ENCODE assay signal across 20 mouse cellular contexts in the genomic region with DNA sequence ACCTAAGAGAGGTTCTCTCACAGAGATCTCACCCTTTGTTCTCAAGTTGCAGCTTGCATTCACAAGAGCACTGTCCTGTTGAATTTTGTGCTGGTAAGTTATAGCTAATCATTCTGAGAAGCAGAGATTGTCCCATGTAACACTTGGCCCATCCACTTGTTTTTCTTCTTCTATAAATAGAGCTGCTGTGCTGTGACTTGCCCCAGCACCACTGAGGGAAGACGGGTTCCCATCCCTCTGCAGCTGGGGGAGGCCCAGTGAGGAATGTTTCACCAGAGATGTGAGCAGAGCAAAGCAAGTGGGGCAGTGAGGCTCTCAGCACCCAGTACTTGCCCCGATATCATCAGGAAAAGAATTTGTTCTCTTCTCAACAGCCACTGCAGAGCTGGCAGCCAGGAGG. TPM values are rescaled to one million over a fixed set of nuclear protein-coding genes. Genes with fewer than 3 reads are reported as not detected.
DNase-seq lines count a peak whose midpoint lies in the region; ATAC-seq and TF ChIP-seq lines count a peak whose summit lies in the region.
"Had no signal": no experiment of that assay in that cellular context is flagged by ENCODE, and none has a peak within 500 bp of the region (broad histone marks: within the 10 kb centered on the region; RNA-seq: fewer than 3 reads in every experiment).

Gene 9230104L09Rik, minus strand, starts transcription at position 73 of the 400 bp plus-strand sequence.

- no peak for DNase-seq in limb, embryonic 10.5 days (ENCODE audit: low spot score)
- peak; percentile 94 for DNase-seq in adipocyte (ENCODE audit: low spot score)
- DNase-seq in lung, postnatal 0 days (ENCODE audit: low spot score): no peak
- no peak for DNase-seq in embryo, embryonic 11 days
- DNase-seq in left cerebral cortex, postnatal 10 days (ENCODE audit: extremely low spot score in 1 of 2, low spot score in 2 of 2): no peak
- DNase-seq: adrenal gland, postnatal 14 days; cerebellum, postnatal 14 days had no signal

- H3K9me3 ChIP-seq in limb, embryonic 13.5 days: no peaks in the 10 kb centered on the region
- H3K9me3 ChIP-seq in limb, embryonic 10.5 days (replicated peaks): no peaks in the 10 kb centered on the region
- H3K9me3 ChIP-seq in heart, embryonic 12.5 days (replicated peaks): no peaks in the 10 kb centered on the region
- no peaks in the 10 kb centered on the region for H3K9me3 ChIP-seq in lung, postnatal 0 days (ENCODE audit: low read length)
- H3K9me3 ChIP-seq: kidney, embryonic 15.5 days; megakaryocyte, embryonic 14.5 days had no signal

- TF ChIP-seq EP300 in lung, postnatal 0 days (IDR thresholded peaks at IDR 0.05): no peak

- H3K9ac ChIP-seq in limb, embryonic 13.5 days: no peak within 1 kb of the TSS
- no peak within 1 kb of the TSS for H3K9ac ChIP-seq in heart, embryonic 12.5 days
- no peak within 1 kb of the TSS for H3K9ac ChIP-seq in lung, postnatal 0 days (replicated peaks; ENCODE audit: low read depth)
- H3K9ac ChIP-seq: kidney, embryonic 15.5 days; liver, embryonic 14.5 days had no signal

- intact Hi-C loops in left cerebral cortex, postnatal 10 days (cut with DNase I): no loop called here

- H3K4me1 ChIP-seq in limb, embryonic 13.5 days: no peaks in the 10 kb centered on the region
- no peaks in the 10 kb centered on the region for H3K4me1 ChIP-seq in limb, embryonic 10.5 days
- H3K4me1 ChIP-seq in heart, embryonic 12.5 days (replicated peaks): peaks cover 13% of the 10 kb centered on the region
- H3K4me1 ChIP-seq in lung, postnatal 0 days (ENCODE audit: insufficient read depth, low read depth, low read length): no peaks in the 10 kb centered on the region
- H3K4me1 ChIP-seq: kidney, embryonic 15.5 days; megakaryocyte, embryonic 14.5 days had no signal

- H3K27ac ChIP-seq in limb, embryonic 13.5 days: no peak within 1 kb of the TSS
- no peak within 1 kb of the TSS for H3K27ac ChIP-seq in limb, embryonic 10.5 days
- H3K27ac ChIP-seq in heart, embryonic 12.5 days (ENCODE audit: poor library complexity, severe bottlenecking): peak within 1 kb of the TSS; percentile 46
- no peak within 1 kb of the TSS for H3K27ac ChIP-seq in lung, postnatal 0 days (ENCODE audit: low read length)
- H3K27ac ChIP-seq: kidney, embryonic 15.5 days; liver, embryonic 14.5 days had no signal

- 66% methylated on average over 2 of the region's 2 CpGs for WGBS in limb, embryonic 13.5 days
- WGBS in limb, embryonic 10.5 days: 70% methylated on average over 2 of the region's 2 CpGs
- WGBS in heart, embryonic 12.5 days: 21% methylated on average over 2 of the region's 2 CpGs
- WGBS in lung, postnatal 0 days: 13% methylated on average over 2 of the region's 2 CpGs

- no peaks in the 10 kb centered on the region for H3K27me3 ChIP-seq in limb, embryonic 13.5 days
- H3K27me3 ChIP-seq in limb, embryonic 10.5 days (ENCODE audit: low read depth, poor library complexity, severe bottlenecking): no peaks in the 10 kb centered on the region
- H3K27me3 ChIP-seq in heart, embryonic 12.5 days (replicated peaks): no peaks in the 10 kb centered on the region
- H3K27me3 ChIP-seq in lung, postnatal 0 days (replicated peaks; ENCODE audit: insufficient read depth, low read length): no peaks in the 10 kb centered on the region
- H3K27me3 ChIP-seq: kidney, embryonic 15.5 days; megakaryocyte, embryonic 14.5 days had no signal

- peak; percentile 28; the same call in 1 of the 2 replicates for ATAC-seq in limb, embryonic 13.5 days (ENCODE audit: low FRiP score, low read depth)
- peak; percentile 57; the same call in 1 of the 2 replicates for ATAC-seq in heart, embryonic 12.5 days (ENCODE audit: insufficient number of reproducible peaks, low FRiP score)
- peak; percentile 55 for ATAC-seq in lung, postnatal 0 days

- no peak for TF ChIP-seq CTCF in lung, postnatal 0 days (IDR thresholded peaks at IDR 0.05)

- no peak within 1 kb of the TSS for H3K4me2 ChIP-seq in limb, embryonic 13.5 days (replicated peaks)
- H3K4me2 ChIP-seq in heart, embryonic 12.5 days: peak within 1 kb of the TSS; percentile 26
- H3K4me2 ChIP-seq in lung, postnatal 0 days (replicated peaks; ENCODE audit: low read depth, low read length): no peak within 1 kb of the TSS
- H3K4me2 ChIP-seq: kidney, embryonic 15.5 days had no signal

- no peaks in the 10 kb centered on the region for H3K36me3 ChIP-seq in limb, embryonic 13.5 days
- no peaks in the 10 kb centered on the region for H3K36me3 ChIP-seq in limb, embryonic 10.5 days
- H3K36me3 ChIP-seq in heart, embryonic 12.5 days: no peaks in the 10 kb centered on the region
- H3K36me3 ChIP-seq in lung, postnatal 0 days (ENCODE audit: insufficient read depth, low read length): no peaks in the 10 kb centered on the region
- H3K36me3 ChIP-seq: kidney, embryonic 15.5 days had no signal

- no peak within 1 kb of the TSS for H3K4me3 ChIP-seq in limb, embryonic 13.5 days
- no peak within 1 kb of the TSS for H3K4me3 ChIP-seq in limb, embryonic 10.5 days
- no peak within 1 kb of the TSS for H3K4me3 ChIP-seq in heart, embryonic 12.5 days
- H3K4me3 ChIP-seq in lung, postnatal 0 days (ENCODE audit: low read depth, low read length): no peak within 1 kb of the TSS
- H3K4me3 ChIP-seq: kidney, embryonic 15.5 days; megakaryocyte, embryonic 14.5 days had no signal

RNA-seq across cellular contexts. Expression of gene 9230104L09Rik, which starts in this region (rescaled TPM):
- polyA plus RNA-seq in limb, embryonic 13.5 days (2015; fragmentation: Nextera tagmentation; extraction: Ambion mirVana): not detected in 2 replicates
- not detected in 2 replicates for polyA plus RNA-seq in limb, embryonic 10.5 days (2016; fragmentation: Nextera tagmentation; extraction: Ambion mirVana)
- polyA plus RNA-seq in heart, embryonic 12.5 days (2016; fragmentation: Nextera tagmentation; extraction: Ambion mirVana): 0.48 TPM in 1 of 2 replicates, not detected in the other
- 0.94 and 1.5 TPM in 2 replicates for polyA plus RNA-seq in lung, postnatal 0 days (2015; fragmentation: Nextera tagmentation; extraction: Ambion mirVana)
- total RNA-seq in left cerebral cortex, postnatal 10 days (2021): not detected
- total RNA-seq: layer of hippocampus, postnatal 14 days; left cerebral cortex, postnatal 36 days; monocyte, adult 5-6 weeks had no signal
- polyA plus RNA-seq: embryonic facial prominence, embryonic 11.5 days; frontal cortex, adult 2 months; hindbrain, embryonic 11.5 days; intestine, embryonic 14.5 days; kidney, embryonic 15.5 days; liver, embryonic 14.5 days; neural tube, embryonic 14.5 days had no signal

Comparison
In these comparisons a context has a peak if more than half of its experiments do, and no peak if none do; other contexts are left out.
1. Peak in ATAC-seq in limb, embryonic 13.5 days; RNA of the gene not detected or under 1 TPM.
2. Peak in ATAC-seq, H3K27ac ChIP-seq and H3K4me2 ChIP-seq in heart, embryonic 12.5 days; RNA of the gene not detected or under 1 TPM.